In the genomic region with DNA sequence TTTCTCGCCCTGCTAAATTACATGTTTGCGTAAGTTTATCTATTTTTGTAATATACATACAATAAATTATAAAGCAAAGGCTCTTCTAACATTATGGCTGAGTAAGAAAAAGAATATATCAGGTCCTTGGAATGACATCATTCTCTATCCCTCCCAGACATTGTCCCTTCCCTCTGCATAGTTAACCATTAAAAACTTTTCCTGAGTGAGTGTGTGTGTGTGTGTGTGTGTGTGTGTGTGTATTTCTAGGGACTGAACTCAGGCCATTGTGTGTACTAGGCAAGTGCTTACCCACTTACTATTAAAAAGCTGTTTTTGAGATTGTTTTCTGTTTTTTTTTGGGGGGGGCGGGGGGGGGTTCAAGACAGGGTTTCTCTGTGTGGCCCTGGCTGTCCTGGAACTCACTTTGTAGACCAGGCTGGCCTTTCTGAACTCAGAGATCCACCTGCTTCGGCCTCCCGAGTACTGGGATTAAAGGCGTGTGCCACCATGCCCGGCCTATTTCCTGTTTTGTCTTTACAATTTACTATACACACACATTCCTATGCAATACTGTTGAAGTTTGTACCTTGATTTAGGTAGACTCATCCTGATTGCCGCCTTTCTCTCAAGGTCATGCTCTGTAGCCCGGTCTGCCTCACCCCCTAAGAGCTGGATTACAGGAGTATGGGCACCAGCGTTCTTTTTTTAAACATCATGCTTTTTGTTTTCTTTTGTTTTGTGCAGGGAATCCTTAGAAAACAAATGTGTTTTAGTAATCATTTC, we compare ENCODE assay signal across 17 mouse cellular contexts. TPM values are rescaled to one million over a fixed set of nuclear protein-coding genes. Genes with fewer than 3 reads are reported as not detected.
A peak's percentile ranks its signal among the peaks of the same experiment; 100 is the strongest.
DNase-seq lines count a peak whose midpoint lies in the region; ATAC-seq and TF ChIP-seq lines count a peak whose summit lies in the region.
"Had no signal": no experiment of that assay in that cellular context is flagged by ENCODE, and none has a peak within 500 bp of the region (broad histone marks: within the 10 kb centered on the region; RNA-seq: fewer than 3 reads in every experiment).

No protein-coding gene starts in this region.

- H3K4me1 ChIP-seq in hindbrain, embryonic 15.5 days (replicated peaks) = peaks cover 20% of the 10 kb centered on the region
- peaks cover 7% of the 10 kb centered on the region for H3K4me1 ChIP-seq in hindbrain, embryonic 12.5 days
- no peaks in the 10 kb centered on the region for H3K4me1 ChIP-seq in midbrain, postnatal 0 days (ENCODE audit: insufficient read depth, low read length)
- peaks cover 13% of the 10 kb centered on the region for H3K4me1 ChIP-seq in midbrain, embryonic 13.5 days (replicated peaks)
- H3K4me1 ChIP-seq in stomach, embryonic 16.5 days (ENCODE audit: control insufficient read depth, insufficient read depth, low read length) = peaks cover 14% of the 10 kb centered on the region

- no peak overlapping the region for H3K27ac ChIP-seq in hindbrain, embryonic 15.5 days (replicated peaks)
- no peak overlapping the region for H3K27ac ChIP-seq in hindbrain, embryonic 12.5 days
- H3K27ac ChIP-seq in midbrain, postnatal 0 days (ENCODE audit: low read depth, low read length) = no peak overlapping the region
- no peak overlapping the region for H3K27ac ChIP-seq in midbrain, embryonic 13.5 days
- H3K27ac ChIP-seq in stomach, embryonic 16.5 days (ENCODE audit: low read length) = no peak overlapping the region

- no peaks in the 10 kb centered on the region for H3K9me3 ChIP-seq in hindbrain, embryonic 15.5 days
- no peaks in the 10 kb centered on the region for H3K9me3 ChIP-seq in hindbrain, embryonic 12.5 days (replicated peaks)
- H3K9me3 ChIP-seq in midbrain, postnatal 0 days (ENCODE audit: low read length) = no peaks in the 10 kb centered on the region
- H3K9me3 ChIP-seq in midbrain, embryonic 13.5 days = no peaks in the 10 kb centered on the region
- no peaks in the 10 kb centered on the region for H3K9me3 ChIP-seq in stomach, embryonic 16.5 days (replicated peaks; ENCODE audit: control insufficient read depth, low read length)

- H3K9ac ChIP-seq in hindbrain, embryonic 15.5 days = no peak overlapping the region
- no peak overlapping the region for H3K9ac ChIP-seq in hindbrain, embryonic 12.5 days
- no peak overlapping the region for H3K9ac ChIP-seq in midbrain, postnatal 0 days (replicated peaks; ENCODE audit: low read length, poor library complexity, severe bottlenecking)
- H3K9ac ChIP-seq in midbrain, embryonic 13.5 days (replicated peaks) = no peak overlapping the region
- no peak overlapping the region for H3K9ac ChIP-seq in stomach, embryonic 16.5 days (ENCODE audit: low read length)

- no peaks in the 10 kb centered on the region for H3K27me3 ChIP-seq in hindbrain, embryonic 15.5 days
- H3K27me3 ChIP-seq in hindbrain, embryonic 12.5 days = no peaks in the 10 kb centered on the region; the same call in 1 of the 2 replicates
- no peaks in the 10 kb centered on the region for H3K27me3 ChIP-seq in midbrain, postnatal 0 days (ENCODE audit: insufficient read depth, low read length)
- 0 out of 2 replicates have a peak, but pooled peaks cover 5% of the 10 kb centered on the region for H3K27me3 ChIP-seq in midbrain, embryonic 13.5 days
- no peaks in the 10 kb centered on the region for H3K27me3 ChIP-seq in stomach, embryonic 16.5 days (ENCODE audit: control insufficient read depth, insufficient read depth, low read length)

- TF ChIP-seq CTCF in midbrain, postnatal 0 days (IDR thresholded peaks at IDR 0.05) = no peak

- H3K36me3 ChIP-seq in hindbrain, embryonic 15.5 days = no peaks in the 10 kb centered on the region
- H3K36me3 ChIP-seq in hindbrain, embryonic 12.5 days = no peaks in the 10 kb centered on the region
- H3K36me3 ChIP-seq in midbrain, postnatal 0 days (ENCODE audit: insufficient read depth, low read length) = no peaks in the 10 kb centered on the region
- no peaks in the 10 kb centered on the region for H3K36me3 ChIP-seq in midbrain, embryonic 13.5 days
- no peaks in the 10 kb centered on the region for H3K36me3 ChIP-seq in stomach, embryonic 16.5 days (ENCODE audit: control insufficient read depth, insufficient read depth, low read length)

- no peak for DNase-seq in midbrain, postnatal 0 days (ENCODE audit: low spot score)
- peak; percentile 61 to 64 for DNase-seq in kidney, postnatal 36 days
- no peak for DNase-seq in cerebellum, adult 9-11 months
- no peak for DNase-seq in gastrocnemius, postnatal 36 days
- DNase-seq: adrenal gland, postnatal 36 days; gastrocnemius, postnatal 25 days; layer of hippocampus, postnatal 36 days; lung, adult 18-20 months; retina, postnatal 1 day had no signal

- H3K4me3 ChIP-seq in hindbrain, embryonic 15.5 days = no peak overlapping the region
- no peak overlapping the region for H3K4me3 ChIP-seq in hindbrain, embryonic 12.5 days
- H3K4me3 ChIP-seq in midbrain, postnatal 0 days (ENCODE audit: low read depth, low read length) = no peak overlapping the region
- H3K4me3 ChIP-seq in midbrain, embryonic 13.5 days (replicated peaks) = no peak overlapping the region
- H3K4me3 ChIP-seq in stomach, embryonic 16.5 days (replicated peaks; ENCODE audit: low read length) = peak overlapping the region; percentile 86; the same call in 1 of the 2 replicates

- 88% methylated on average over 10 of the region's 10 CpGs for WGBS in hindbrain, embryonic 15.5 days
- 92% methylated on average over 10 of the region's 10 CpGs for WGBS in hindbrain, embryonic 12.5 days
- WGBS in midbrain, postnatal 0 days = 89% methylated on average over 10 of the region's 10 CpGs
- WGBS in midbrain, embryonic 13.5 days = 89% methylated on average over 10 of the region's 10 CpGs
- 81% methylated on average over 10 of the region's 10 CpGs for WGBS in stomach, embryonic 16.5 days

- H3K4me2 ChIP-seq in hindbrain, embryonic 15.5 days = peak overlapping the region; percentile 62; the same call in 1 of the 2 replicates
- H3K4me2 ChIP-seq in hindbrain, embryonic 12.5 days (replicated peaks) = no peak overlapping the region
- 0 out of 2 replicates have a peak overlapping the region, but pooled peaks have one; percentile 88 for H3K4me2 ChIP-seq in midbrain, postnatal 0 days (ENCODE audit: low read depth, low read length, poor library complexity, severe bottlenecking)
- H3K4me2 ChIP-seq in midbrain, embryonic 13.5 days (replicated peaks) = no peak overlapping the region
- H3K4me2 ChIP-seq in stomach, embryonic 16.5 days (ENCODE audit: low read depth, low read length) = peak overlapping the region; percentile 85
- H3K4me2 ChIP-seq: midbrain, embryonic 11.5 days had no signal

- intact Hi-C loops in gastrocnemius, postnatal 36 days (cut with DNase I) = no loop called here

- ATAC-seq in hindbrain, embryonic 15.5 days (ENCODE audit: low FRiP score, low read depth) = no peak
- no peak for ATAC-seq in hindbrain, embryonic 12.5 days (ENCODE audit: low FRiP score)
- ATAC-seq in midbrain, postnatal 0 days (ENCODE audit: low FRiP score) = no peak
- no peak for ATAC-seq in midbrain, embryonic 13.5 days
- no peak for ATAC-seq in stomach, embryonic 16.5 days (ENCODE audit: insufficient read depth, low FRiP score)
- ATAC-seq: forebrain, embryonic 14.5 days had no signal

RNA-seq across cellular contexts. Expression of a gene that starts 2.6 kb away (rescaled TPM):
- 18.1 and 19.2 TPM in 2 replicates for polyA plus RNA-seq in hindbrain, embryonic 15.5 days (2015; fragmentation: Nextera tagmentation; extraction: Ambion mirVana)
- polyA plus RNA-seq in hindbrain, embryonic 12.5 days (2016; fragmentation: Nextera tagmentation; extraction: Ambion mirVana) = 13.9 and 15.4 TPM in 2 replicates
- 25.1 and 32.0 TPM in 2 replicates for total RNA-seq in midbrain, postnatal 0 days (2014; rRNA removed)
- polyA plus RNA-seq in midbrain, postnatal 0 days (2015; fragmentation: Nextera tagmentation; extraction: Ambion mirVana) = 13.5 and 13.8 TPM in 2 replicates
- polyA plus RNA-seq in midbrain, embryonic 13.5 days (2015; fragmentation: Nextera tagmentation; extraction: Ambion mirVana) = 7.7 and 8.6 TPM in 2 replicates
- polyA plus RNA-seq in stomach, embryonic 16.5 days (2015; fragmentation: Nextera tagmentation; extraction: Ambion mirVana) = 33.3 TPM in 2 replicates
- 10 to 100 TPM; 10.4 to 15.9 TPM for total RNA-seq in gastrocnemius, postnatal 36 days (2021)

RNA-seq across cellular contexts. Expression of a gene that starts 28.7 kb away (rescaled TPM):
- not detected in 2 replicates for polyA plus RNA-seq in hindbrain, embryonic 15.5 days (2015; fragmentation: Nextera tagmentation; extraction: Ambion mirVana)
- not detected in 2 replicates for polyA plus RNA-seq in hindbrain, embryonic 12.5 days (2016; fragmentation: Nextera tagmentation; extraction: Ambion mirVana)
- not detected in 2 replicates for total RNA-seq in midbrain, postnatal 0 days (2014; rRNA removed)
- polyA plus RNA-seq in midbrain, postnatal 0 days (2015; fragmentation: Nextera tagmentation; extraction: Ambion mirVana) = not detected in 2 replicates
- not detected in 2 replicates for polyA plus RNA-seq in midbrain, embryonic 13.5 days (2015; fragmentation: Nextera tagmentation; extraction: Ambion mirVana)
- not detected in 2 replicates for polyA plus RNA-seq in stomach, embryonic 16.5 days (2015; fragmentation: Nextera tagmentation; extraction: Ambion mirVana)
- total RNA-seq in gastrocnemius, postnatal 36 days (2021) = not detected
- total RNA-seq: adrenal gland, postnatal 36 days; gastrocnemius, postnatal 25 days; layer of hippocampus, postnatal 36 days had no signal
- polyA plus RNA-seq: forebrain, embryonic 14.5 days; heart, embryonic 14.5 days; midbrain, embryonic 11.5 days; neural tube, embryonic 11.5 days had no signal

Comparison
In these comparisons a context has a peak if more than half of its experiments do, and no peak if none do; other contexts are left out.
1. H3K4me2 ChIP-seq: peak in hindbrain, embryonic 15.5 days (single experiment), midbrain, postnatal 0 days (single experiment) and stomach, embryonic 16.5 days (single experiment); none in hindbrain, embryonic 12.5 days (single experiment) and midbrain, embryonic 13.5 days (single experiment).
2. DNase-seq: peak in kidney, postnatal 36 days (2 of 2); none in midbrain, postnatal 0 days (single experiment), cerebellum, adult 9-11 months (single experiment) and gastrocnemius, postnatal 36 days (0 of 2).